Mouse (Mus musculus): ENCODE data around the gene Itsn1. TPM values are rescaled to one million over a fixed set of nuclear protein-coding genes. Genes with fewer than 3 reads are reported as not detected.

Itsn1 gene
- polyA plus RNA-seq, 1 experiment from 2014 or later: 56.5 TPM

GRCm38 (mm10) chr16:91727433-91727832 is 1.6 kb upstream of the Itsn1 start:
- H3K9ac ChIP-seq (replicated peaks; ENCODE audit: low read depth, low read length): peak overlapping the region; percentile 64; the same call in 1 of the 2 replicates
- WGBS: 77% methylated on average over 15 of the region's 15 CpGs
- no peak overlapping the region for H3K27ac ChIP-seq (ENCODE audit: low read depth, low read length)

GRCm38 (mm10) chr16:91728123-91729065 is 687 bp upstream of the Itsn1 start, which contains the start of gene Cryzl1:
Cryzl1 (minus strand) TSS chr16:91728975.
- Histone ChIP-seq H3K4me2 (ENCODE audit: low read depth, low read length) (peak within 1 kb of the TSS; percentile 73), H3K27me3 (ENCODE audit: control insufficient read depth, insufficient read depth, low read length) (no peaks in the 10 kb centered on the region), H3K9me3 (ENCODE audit: control insufficient read depth, low read length) (no peaks in the 10 kb centered on the region), H3K4me3 (ENCODE audit: low read depth, low read length) (peak within 1 kb of the TSS; percentile 86), H3K36me3 (ENCODE audit: control insufficient read depth, insufficient read depth, low read length) (peaks cover 5% of the 10 kb centered on the region; the same call in 1 of the 2 replicates), H3K27ac (ENCODE audit: low read depth, low read length) (peak within 1 kb of the TSS; percentile 97), H3K4me1 (ENCODE audit: control insufficient read depth, insufficient read depth, low read length) (peaks cover 29% of the 10 kb centered on the region), H3K9ac (replicated peaks; ENCODE audit: low read depth, low read length) (peak within 1 kb of the TSS; percentile 96)
- under 1% methylated on average over 46 of the region's 46 CpGs for WGBS
- ATAC-seq (ENCODE audit: low read depth): peak; percentile 94

More at GRCm38 (mm10) chr16:91727433-91727832, 1.6 kb upstream of the Itsn1 start:
- peak overlapping the region; percentile 73 for H3K4me2 ChIP-seq (ENCODE audit: low read depth, low read length)
- peaks cover 25% of the 10 kb centered on the region for H3K4me1 ChIP-seq (ENCODE audit: control insufficient read depth, insufficient read depth, low read length)
- ATAC-seq (ENCODE audit: low read depth): no peak
- H3K4me3 ChIP-seq (ENCODE audit: low read depth, low read length): peak overlapping the region; percentile 86
- no peaks in the 10 kb centered on the region for H3K27me3 ChIP-seq (ENCODE audit: control insufficient read depth, insufficient read depth, low read length)
- no peaks in the 10 kb centered on the region for H3K9me3 ChIP-seq (ENCODE audit: control insufficient read depth, low read length)
- peaks cover 5% of the 10 kb centered on the region; the same call in 1 of the 2 replicates for H3K36me3 ChIP-seq (ENCODE audit: control insufficient read depth, insufficient read depth, low read length)

- no peak for ATAC-seq (ENCODE audit: low read depth)
- peak overlapping the region; percentile 97 for H3K27ac ChIP-seq (ENCODE audit: low read depth, low read length)
- no peaks in the 10 kb centered on the region; the same call in 1 of the 2 replicates for H3K36me3 ChIP-seq (ENCODE audit: control insufficient read depth, insufficient read depth, low read length)
- no peaks in the 10 kb centered on the region for H3K9me3 ChIP-seq (ENCODE audit: control insufficient read depth, low read length)
- peak overlapping the region; percentile 63 for H3K4me2 ChIP-seq (ENCODE audit: low read depth, low read length)
- peak overlapping the region; percentile 96 for H3K9ac ChIP-seq (replicated peaks; ENCODE audit: low read depth, low read length)
- peaks cover 36% of the 10 kb centered on the region for H3K4me1 ChIP-seq (ENCODE audit: control insufficient read depth, insufficient read depth, low read length)
- peak overlapping the region; percentile 86 for H3K4me3 ChIP-seq (ENCODE audit: low read depth, low read length)
- WGBS: 2% methylated on average over 17 of the region's 44 CpGs
- H3K27me3 ChIP-seq (ENCODE audit: control insufficient read depth, insufficient read depth, low read length): no peaks in the 10 kb centered on the region
Observed at GRCm38 (mm10) chr16:91729821-91730441, 850 bp downstream of the Itsn1 start.

- H3K27ac ChIP-seq (ENCODE audit: low read depth, low read length): peak overlapping the region; percentile 97
- no peaks in the 10 kb centered on the region for H3K27me3 ChIP-seq (ENCODE audit: control insufficient read depth, insufficient read depth, low read length)
- 0% methylated on average over 11 of the region's 11 CpGs for WGBS
- no peak for ATAC-seq (ENCODE audit: low read depth)
- H3K36me3 ChIP-seq (ENCODE audit: control insufficient read depth, insufficient read depth, low read length): no peaks in the 10 kb centered on the region
- H3K9me3 ChIP-seq (ENCODE audit: control insufficient read depth, low read length): no peaks in the 10 kb centered on the region
- peak overlapping the region; percentile 86 for H3K4me3 ChIP-seq (ENCODE audit: low read depth, low read length)
- H3K4me1 ChIP-seq (ENCODE audit: control insufficient read depth, insufficient read depth, low read length): peaks cover 39% of the 10 kb centered on the region
- peak overlapping the region; percentile 96 for H3K9ac ChIP-seq (replicated peaks; ENCODE audit: low read depth, low read length)
- H3K4me2 ChIP-seq (ENCODE audit: low read depth, low read length): peak overlapping the region; percentile 63
Observed at GRCm38 (mm10) chr16:91730446-91730845, 1.4 kb downstream of the Itsn1 start.

- H3K4me2 ChIP-seq (ENCODE audit: low read depth, low read length): no peak overlapping the region
- H3K4me1 ChIP-seq (ENCODE audit: control insufficient read depth, insufficient read depth, low read length): peaks cover 41% of the 10 kb centered on the region
- ATAC-seq (ENCODE audit: low read depth): no peak
- WGBS: 82% methylated on average over 2 of the region's 2 CpGs
- no peak overlapping the region for H3K27ac ChIP-seq (ENCODE audit: low read depth, low read length)
- H3K4me3 ChIP-seq (ENCODE audit: low read depth, low read length): no peak overlapping the region
- H3K36me3 ChIP-seq (ENCODE audit: control insufficient read depth, insufficient read depth, low read length): no peaks in the 10 kb centered on the region
- H3K9me3 ChIP-seq (ENCODE audit: control insufficient read depth, low read length): no peaks in the 10 kb centered on the region
- no peak overlapping the region for H3K9ac ChIP-seq (replicated peaks; ENCODE audit: low read depth, low read length)
- no peaks in the 10 kb centered on the region for H3K27me3 ChIP-seq (ENCODE audit: control insufficient read depth, insufficient read depth, low read length)
Observed at GRCm38 (mm10) chr16:91732816-91733215, 3.7 kb downstream of the Itsn1 start.

GRCm38 (mm10) chr16:91734771-91735170 is 5.7 kb downstream of the Itsn1 start:
- H3K36me3 ChIP-seq (ENCODE audit: control insufficient read depth, insufficient read depth, low read length): no peaks in the 10 kb centered on the region
- WGBS: 50% methylated on average over 5 of the region's 5 CpGs
- no peaks in the 10 kb centered on the region for H3K27me3 ChIP-seq (ENCODE audit: control insufficient read depth, insufficient read depth, low read length)
- peaks cover 40% of the 10 kb centered on the region for H3K4me1 ChIP-seq (ENCODE audit: control insufficient read depth, insufficient read depth, low read length)
- ATAC-seq (ENCODE audit: low read depth): no peak
- H3K9ac ChIP-seq (replicated peaks; ENCODE audit: low read depth, low read length): no peak overlapping the region
- no peaks in the 10 kb centered on the region for H3K9me3 ChIP-seq (ENCODE audit: control insufficient read depth, low read length)
- no peak overlapping the region for H3K27ac ChIP-seq (ENCODE audit: low read depth, low read length)
- no peak overlapping the region for H3K4me2 ChIP-seq (ENCODE audit: low read depth, low read length)
- no peak overlapping the region for H3K4me3 ChIP-seq (ENCODE audit: low read depth, low read length)

- no peak overlapping the region for H3K4me2 ChIP-seq (ENCODE audit: low read depth, low read length)
- no peak overlapping the region for H3K9ac ChIP-seq (replicated peaks; ENCODE audit: low read depth, low read length)
- H3K9me3 ChIP-seq (ENCODE audit: control insufficient read depth, low read length): no peaks in the 10 kb centered on the region
- no peak overlapping the region for H3K27ac ChIP-seq (ENCODE audit: low read depth, low read length)
- ATAC-seq (ENCODE audit: low read depth): no peak
- H3K4me3 ChIP-seq (ENCODE audit: low read depth, low read length): no peak overlapping the region
- no peaks in the 10 kb centered on the region for H3K27me3 ChIP-seq (ENCODE audit: control insufficient read depth, insufficient read depth, low read length)
- peaks cover 42% of the 10 kb centered on the region for H3K4me1 ChIP-seq (ENCODE audit: control insufficient read depth, insufficient read depth, low read length)
- WGBS: 78% methylated on average over 7 of the region's 7 CpGs
- H3K36me3 ChIP-seq (ENCODE audit: control insufficient read depth, insufficient read depth, low read length): no peaks in the 10 kb centered on the region
Observed at GRCm38 (mm10) chr16:91736046-91736816, 7.2 kb downstream of the Itsn1 start.

GRCm38 (mm10) chr16:91738505-91738904 is 9.4 kb downstream of the Itsn1 start:
- Histone ChIP-seq H3K4me1 (ENCODE audit: control insufficient read depth, insufficient read depth, low read length) (peaks cover 29% of the 10 kb centered on the region), H3K9me3 (ENCODE audit: control insufficient read depth, low read length) (no peaks in the 10 kb centered on the region), H3K4me3 (ENCODE audit: low read depth, low read length) (no peak overlapping the region), H3K27ac (ENCODE audit: low read depth, low read length) (no peak overlapping the region), H3K9ac (replicated peaks; ENCODE audit: low read depth, low read length) (no peak overlapping the region), H3K36me3 (ENCODE audit: control insufficient read depth, insufficient read depth, low read length) (no peaks in the 10 kb centered on the region), H3K27me3 (ENCODE audit: control insufficient read depth, insufficient read depth, low read length) (no peaks in the 10 kb centered on the region), H3K4me2 (ENCODE audit: low read depth, low read length) (no peak overlapping the region)
- 88% methylated on average over 6 of the region's 6 CpGs for WGBS
- ATAC-seq (ENCODE audit: low read depth): no peak
